8 mouse cellular contexts compared by ENCODE assay signal in the genomic region with DNA sequence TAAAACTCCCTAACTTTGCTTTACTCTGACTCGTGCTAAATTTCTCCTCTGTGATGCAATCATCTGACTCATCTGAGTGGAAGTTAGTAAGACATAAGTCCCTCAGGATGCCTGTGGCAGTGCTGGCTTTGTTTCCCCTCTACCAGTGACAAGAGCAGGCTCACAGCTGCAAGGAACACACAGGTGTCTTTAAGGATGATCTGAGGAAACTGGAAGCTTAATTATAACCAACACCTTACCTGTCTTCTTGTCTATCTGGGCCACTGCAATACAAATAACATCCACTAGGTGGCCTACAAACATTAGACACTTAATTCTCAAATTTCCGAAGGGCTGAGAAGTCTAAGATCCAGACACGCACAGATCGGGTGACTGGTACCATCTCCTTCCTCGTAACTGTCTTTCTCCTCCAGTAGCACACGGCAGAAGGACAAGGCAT. TPM values are rescaled to one million over a fixed set of nuclear protein-coding genes. Genes with fewer than 3 reads are reported as not detected.
DNase-seq lines count a peak whose midpoint lies in the region; ATAC-seq and TF ChIP-seq lines count a peak whose summit lies in the region.

No protein-coding gene starts in this region.

- no peak overlapping the region for H3K27ac ChIP-seq in ES-E14 (ENCODE audit: insufficient read depth, low read depth, low read length, poor library complexity, severe bottlenecking)
- H3K27ac ChIP-seq in midbrain, embryonic 13.5 days: no peak overlapping the region

- H3K36me3 ChIP-seq in ES-E14 (ENCODE audit: control insufficient read depth, insufficient read depth, low read length, poor library complexity, severe bottlenecking): no peaks in the 10 kb centered on the region
- no peaks in the 10 kb centered on the region for H3K36me3 ChIP-seq in midbrain, embryonic 13.5 days

- no peak overlapping the region for H3K4me2 ChIP-seq in midbrain, embryonic 13.5 days (replicated peaks)

- H3K27me3 ChIP-seq in midbrain, embryonic 13.5 days: no peaks in the 10 kb centered on the region

- H3K4me3 ChIP-seq in ES-E14 (ENCODE audit: insufficient read depth in 1 of 2, low read depth in 1 of 2, low read length in 2 of 2, poor library complexity in 1 of 2, severe bottlenecking in 1 of 2): no peak overlapping the region
- no peak overlapping the region for H3K4me3 ChIP-seq in midbrain, embryonic 13.5 days (replicated peaks)

- H3K9me3 ChIP-seq in ES-E14 (ENCODE audit: control insufficient read depth, insufficient read depth, low read depth, low read length): no peaks in the 10 kb centered on the region
- H3K9me3 ChIP-seq in midbrain, embryonic 13.5 days: no peaks in the 10 kb centered on the region

- intact Hi-C loops in heart, postnatal 10 days (cut with DNase I): no loop called here

- in situ Hi-C loops in ES-E14 (cut with MboI; ENCODE audit: low sequenced_read_pairs in 2 of 2, unreplicated experiment in 2 of 2): loop anchor here in 1 of 2 experiments (25.0 kb wide), 1 partner anchor 508 kb away; no protein-coding TSS in a partner anchor

- 0 out of 2 replicates have a peak, but pooled peaks have one; percentile 43 for ATAC-seq in midbrain, embryonic 13.5 days

- 41% methylated on average over 6 of the region's 6 CpGs for WGBS in midbrain, embryonic 13.5 days

- H3K4me1 ChIP-seq in ES-E14 (ENCODE audit: control insufficient read depth in 2 of 2, insufficient read depth in 2 of 2, low read length in 2 of 2, poor library complexity in 1 of 2): no peaks in the 10 kb centered on the region
- H3K4me1 ChIP-seq in midbrain, embryonic 13.5 days (replicated peaks): no peaks in the 10 kb centered on the region

- peak; percentile 71 for DNase-seq in layer of hippocampus, adult 11-12 months (ENCODE audit: low spot score)
- no peak for DNase-seq in layer of hippocampus, postnatal 36 days
- peak; percentile 57 for DNase-seq in ES-E14 (ENCODE audit: low read depth, low spot score)
- DNase-seq in c-Kit-positive CD71-positive TER-119-negative erythroid progenitor cells, embryonic 14.5 days (ENCODE audit: low read depth): peak; percentile 84
- DNase-seq in heart, postnatal 10 days: peak; percentile 47 to 63
- peak; percentile 44 for DNase-seq in layer of hippocampus, postnatal 10 days (ENCODE audit: low spot score in 2 of 2)
- peak; percentile 50 for DNase-seq in yolk sac, embryonic 10.5 days (ENCODE audit: low spot score)

- no peak overlapping the region for H3K9ac ChIP-seq in ES-E14 (ENCODE audit: insufficient read depth, low read depth, low read length, poor library complexity, severe bottlenecking)
- H3K9ac ChIP-seq in midbrain, embryonic 13.5 days (replicated peaks): no peak overlapping the region

TF ChIP-seq in ES-E14, 5 proteins besides CTCF, POLR2A, EP300 and RAD21:
- TF ChIP-seq HCFC1 (IDR thresholded peaks at IDR 0.05; ENCODE audit: borderline replicate concordance, insufficient read depth, low read length) (no peak), ZC3H11A (IDR thresholded peaks at IDR 0.05; ENCODE audit: borderline replicate concordance, low read depth, low read length) (peak; percentile 54; the same call in 1 of the 2 replicates), CHD2 (IDR thresholded peaks at IDR 0.05; ENCODE audit: low read depth, low read length) (no peak)

RNA-seq across cellular contexts. Expression of a gene that starts 3.7 kb away (rescaled TPM):
- 10 to 100 TPM; 28.6 to 35.9 TPM for total RNA-seq in layer of hippocampus, postnatal 36 days (2021)
- 97.4 and 160 TPM in 2 replicates for total RNA-seq in ES-E14 (2012; rRNA removed)
- 10 to 100 TPM; 37.2 to 45.4 TPM for total RNA-seq in heart, postnatal 10 days (2021)
- total RNA-seq in layer of hippocampus, postnatal 10 days (2021): 10 to 100 TPM; 27.0 to 36.9 TPM
- polyA plus RNA-seq in midbrain, embryonic 13.5 days (2015; fragmentation: Nextera tagmentation; extraction: Ambion mirVana): 70.7 and 97.8 TPM in 2 replicates

RNA-seq across cellular contexts. Expression of a gene that starts 15.5 kb away (rescaled TPM):
- 10 to 100 TPM; 53.1 to 64.6 TPM for total RNA-seq in layer of hippocampus, postnatal 36 days (2021)
- total RNA-seq in ES-E14 (2012; rRNA removed): 60.8 and 78.4 TPM in 2 replicates
- 10 to 100 TPM; 21.8 to 24.6 TPM for total RNA-seq in heart, postnatal 10 days (2021)
- 10 to 100 TPM; 51.8 to 56.3 TPM for total RNA-seq in layer of hippocampus, postnatal 10 days (2021)
- polyA plus RNA-seq in midbrain, embryonic 13.5 days (2015; fragmentation: Nextera tagmentation; extraction: Ambion mirVana): 54.4 and 54.9 TPM in 2 replicates

Comparison
In these comparisons a context has a peak if more than half of its experiments do, and no peak if none do; other contexts are left out.
1. DNase-seq: peak in layer of hippocampus, adult 11-12 months (single experiment), ES-E14 (single experiment), c-Kit-positive CD71-positive TER-119-negative erythroid progenitor cells, embryonic 14.5 days (single experiment), heart, postnatal 10 days (2 of 2), layer of hippocampus, postnatal 10 days (2 of 2) and yolk sac, embryonic 10.5 days (single experiment); none in layer of hippocampus, postnatal 36 days (0 of 2).